Mouse (Mus musculus) splenic B cell, adult 2 months (primary cell): ENCODE data around the gene 1700030J22Rik.
A peak's percentile ranks its signal among the peaks of the same experiment; 100 is the strongest.

ENCODE experiments used
- DNase-seq: peaks from one replicate; pipeline ENCODE4 v3.0.0-alpha.2; 2011; ENCODE audit warnings: low read depth, low spot score
- H3K27me3 ChIP-seq: 2 replicates; pipeline ENCODE4 v1.6.1; 2012; ENCODE audit warnings: mild to moderate bottlenecking, low read length, moderate library complexity, mixed read lengths; ENCODE audit not compliant: control insufficient read depth, poor library complexity, insufficient read depth, severe bottlenecking
- H3K36me3 ChIP-seq: 2 replicates; pipeline ENCODE4 v1.6.1; 2012; ENCODE audit warnings: mild to moderate bottlenecking, low read length, moderate library complexity, mixed read lengths; ENCODE audit not compliant: control insufficient read depth, poor library complexity, insufficient read depth, severe bottlenecking

Gene 1700030J22Rik

GRCm38 (mm10) chr8:116980117-116980516 lies 1.4 kb upstream of the 1700030J22Rik start:
- DNase-seq, result peak; percentile 85
- Histone ChIP-seq H3K36me3 (no peaks in the 10 kb centered on the region), H3K27me3 (no peaks in the 10 kb centered on the region)

GRCm38 (mm10) chr8:116978052-116978451 lies 707 bp downstream of the 1700030J22Rik start:
- Histone ChIP-seq H3K27me3 (no peaks in the 10 kb centered on the region), H3K36me3 (no peaks in the 10 kb centered on the region)
- DNase-seq, result no peak

- H3K27me3 ChIP-seq, result no peaks in the 10 kb centered on the region
- DNase-seq, result no peak
- H3K36me3 ChIP-seq, result no peaks in the 10 kb centered on the region
Measured at GRCm38 (mm10) chr8:116975606-116976005, 3.2 kb downstream of the 1700030J22Rik start.

DNA sequence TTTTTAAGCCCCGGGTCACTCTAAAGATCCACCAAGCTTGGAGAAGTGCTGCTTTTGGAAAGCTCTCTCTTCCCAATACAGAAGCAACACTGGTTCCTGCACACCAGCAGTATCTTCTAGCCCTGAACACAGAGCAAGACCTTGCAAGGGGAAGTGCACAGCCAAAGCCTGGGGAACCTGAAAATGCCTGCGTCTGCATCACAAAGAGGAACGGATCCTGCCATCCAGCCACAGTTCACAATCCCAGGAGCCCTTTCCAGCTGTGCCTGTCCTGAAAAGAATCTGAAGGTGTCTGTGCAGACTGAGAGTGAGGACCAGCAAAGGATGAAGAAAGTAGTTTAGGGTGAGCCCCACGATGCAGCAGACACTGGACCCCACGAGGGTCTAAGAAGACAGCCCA lies 3.7 kb downstream of the 1700030J22Rik start:
- H3K36me3 ChIP-seq, result no peaks in the 10 kb centered on the region
- no peak for DNase-seq
- H3K27me3 ChIP-seq, result no peaks in the 10 kb centered on the region

- Histone ChIP-seq H3K27me3 (no peaks in the 10 kb centered on the region), H3K36me3 (no peaks in the 10 kb centered on the region)
- no peak for DNase-seq
Measured at GRCm38 (mm10) chr8:116969531-116969930, 9.2 kb downstream of the 1700030J22Rik start.

DNA sequence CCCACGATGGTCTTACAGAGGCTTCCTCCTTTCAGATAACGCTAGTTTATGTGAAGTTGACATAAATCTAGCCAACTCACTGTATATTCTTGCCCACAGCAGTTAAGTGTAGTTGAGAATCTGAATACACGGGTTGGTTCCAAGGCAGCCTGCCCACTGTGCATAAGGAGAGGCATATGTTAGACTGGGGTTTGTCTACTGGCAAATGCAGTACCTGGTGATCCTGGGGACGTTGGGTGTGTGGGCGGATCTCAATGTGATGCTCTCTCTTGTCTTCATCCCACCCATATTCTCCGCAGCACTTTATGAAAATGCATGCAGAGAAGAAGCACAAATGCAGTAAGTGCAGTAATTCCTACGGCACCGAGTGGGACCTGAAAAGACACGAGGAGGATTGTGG lies 24.3 kb downstream of the 1700030J22Rik start:
- peaks cover 23% of the 10 kb centered on the region for H3K36me3 ChIP-seq
- no peak for DNase-seq
- H3K27me3 ChIP-seq, result no peaks in the 10 kb centered on the region

DNA sequence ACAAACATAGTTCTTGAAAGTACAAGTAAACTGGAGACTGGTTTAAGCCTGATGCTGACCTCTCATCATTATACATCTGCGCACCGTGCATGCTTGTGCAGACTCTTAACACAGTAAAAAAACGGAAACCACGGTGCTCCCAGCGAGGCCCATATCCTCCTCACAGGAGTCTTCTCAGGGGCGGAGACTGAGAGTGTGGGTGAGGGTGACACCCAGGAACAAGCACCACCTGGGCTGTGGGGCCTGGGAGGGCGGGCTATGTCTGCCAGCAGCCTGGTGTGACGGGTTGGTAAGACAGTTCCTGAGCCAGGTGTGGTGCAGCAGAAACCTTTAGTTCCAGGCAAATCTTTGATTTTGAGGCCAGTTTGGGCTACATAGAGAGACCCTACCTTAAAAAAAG lies 26.3 kb downstream of the 1700030J22Rik start:
- peak; percentile 10 for DNase-seq
- Histone ChIP-seq H3K27me3 (no peaks in the 10 kb centered on the region), H3K36me3 (peaks cover 18% of the 10 kb centered on the region)

DNA sequence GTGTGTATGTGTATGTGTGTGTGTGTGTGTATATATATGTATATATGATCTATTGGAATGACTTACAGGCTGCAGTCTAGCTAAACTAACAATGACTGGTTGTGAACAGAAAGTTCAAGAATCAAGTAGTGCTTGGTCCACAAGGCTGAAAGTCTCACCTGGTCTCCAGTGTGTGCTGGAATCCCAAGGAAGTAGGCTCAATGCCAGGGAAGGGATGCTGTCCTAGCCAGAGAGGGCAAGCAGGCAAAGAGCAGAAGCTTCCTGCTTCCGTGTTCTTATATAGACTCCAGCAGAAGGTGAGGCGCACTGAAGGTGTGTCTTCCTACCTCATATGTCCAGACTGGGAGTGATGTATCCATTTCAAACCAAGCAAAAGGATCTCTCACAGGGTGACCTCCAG lies 27.0 kb downstream of the 1700030J22Rik start:
- Histone ChIP-seq H3K27me3 (no peaks in the 10 kb centered on the region), H3K36me3 (peaks cover 17% of the 10 kb centered on the region)
- no peak for DNase-seq

DNA sequence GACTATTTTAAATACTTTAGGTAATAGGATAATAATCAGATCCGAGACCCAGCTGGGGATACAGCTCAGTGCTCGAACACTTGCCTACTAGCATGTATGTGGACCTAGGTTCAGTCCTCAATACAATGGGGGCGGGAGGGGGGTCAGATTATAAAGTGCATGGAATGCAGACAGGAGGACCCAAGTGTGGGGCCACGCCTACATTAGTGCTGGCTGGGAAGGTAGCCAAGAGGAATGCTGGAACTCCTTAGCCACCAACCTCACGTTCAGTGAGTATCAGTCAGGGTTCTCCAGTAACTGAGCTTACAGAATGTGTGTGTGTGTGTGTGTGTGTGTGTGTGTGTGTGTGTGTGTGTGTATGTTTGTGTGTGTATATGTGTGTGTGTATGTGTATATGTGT lies 27.4 kb downstream of the 1700030J22Rik start:
- peaks cover 14% of the 10 kb centered on the region for H3K36me3 ChIP-seq
- H3K27me3 ChIP-seq, result no peaks in the 10 kb centered on the region
- DNase-seq, result no peak

DNA sequence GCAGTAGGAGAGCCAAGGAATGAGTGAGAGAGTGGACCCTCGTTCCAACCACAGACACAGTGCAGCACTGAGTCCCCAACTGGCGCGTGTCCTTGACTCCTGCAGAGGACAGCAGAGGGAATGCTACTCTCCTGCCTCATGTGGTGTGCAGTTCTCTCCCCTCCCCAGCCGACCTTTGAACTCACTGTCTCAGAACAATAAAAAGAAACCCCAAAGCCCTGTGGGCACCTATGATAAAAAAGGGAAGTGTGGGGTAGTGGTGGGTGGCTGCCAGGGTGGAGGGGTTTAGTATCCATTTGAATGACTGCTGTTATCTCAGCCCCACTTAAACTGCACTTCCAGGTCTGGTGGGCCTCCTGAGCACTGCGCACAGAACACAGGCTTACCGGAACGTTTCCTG lies 31.2 kb downstream of the 1700030J22Rik start:
- peak; percentile 26 for DNase-seq
- no peaks in the 10 kb centered on the region for H3K27me3 ChIP-seq
- no peaks in the 10 kb centered on the region for H3K36me3 ChIP-seq

- H3K27me3 ChIP-seq, result no peaks in the 10 kb centered on the region
- no peak for DNase-seq
- no peaks in the 10 kb centered on the region for H3K36me3 ChIP-seq
Measured at GRCm38 (mm10) chr8:116946851-116947250, 31.9 kb downstream of the 1700030J22Rik start.

DNA sequence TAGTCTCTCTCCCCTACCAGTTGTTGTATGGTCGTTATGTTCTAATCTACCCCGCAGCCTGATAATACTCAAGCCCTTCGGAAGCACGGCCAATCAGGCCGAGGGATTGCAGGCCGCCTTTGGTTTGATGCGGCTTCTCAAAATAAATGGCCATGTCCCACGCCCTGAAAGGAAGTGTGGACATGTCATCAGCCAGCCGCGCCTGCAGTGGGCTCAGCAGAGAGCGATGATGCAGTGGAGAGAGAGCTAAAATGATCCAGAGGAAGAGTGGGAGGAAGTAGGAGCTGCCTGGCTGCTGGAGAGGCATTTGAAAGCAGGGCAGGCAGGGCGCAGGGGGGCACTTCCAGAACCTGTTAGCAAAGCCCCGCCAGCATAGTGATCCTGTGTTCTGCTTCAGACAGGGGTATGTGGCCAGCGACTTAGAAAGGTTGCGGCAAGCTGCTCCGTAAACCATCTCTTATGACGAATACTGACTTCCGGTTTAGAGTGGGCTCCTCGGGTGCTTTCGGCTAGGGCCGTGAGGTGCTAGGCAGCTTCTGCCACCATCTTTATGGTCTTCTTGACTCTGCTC lies 32.4 kb downstream of the 1700030J22Rik start:
- H3K27me3 ChIP-seq, result no peaks in the 10 kb centered on the region
- H3K36me3 ChIP-seq, result no peaks in the 10 kb centered on the region
- peak; percentile 48 for DNase-seq

GRCm38 (mm10) chr8:116945169-116945910 lies 33.4 kb downstream of the 1700030J22Rik start:
- H3K27me3 ChIP-seq, result no peaks in the 10 kb centered on the region
- H3K36me3 ChIP-seq, result no peaks in the 10 kb centered on the region
- no peak for DNase-seq

DNA sequence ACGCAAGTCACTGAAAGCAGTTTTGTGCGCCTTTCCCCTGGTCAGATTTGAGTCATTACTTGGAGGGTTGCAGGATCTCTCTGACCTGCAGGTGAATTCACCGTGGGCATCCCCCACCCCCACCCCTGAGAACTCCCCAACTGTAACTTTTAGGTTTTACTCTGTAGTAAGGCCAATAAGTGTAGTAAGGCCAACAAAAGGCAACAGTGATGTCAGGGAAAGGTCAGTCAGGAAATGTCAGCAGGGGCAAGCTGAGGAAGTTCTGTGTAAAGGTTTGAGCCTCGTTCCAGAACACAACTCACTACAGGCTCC lies 34.4 kb downstream of the 1700030J22Rik start:
- no peaks in the 10 kb centered on the region for H3K27me3 ChIP-seq
- H3K36me3 ChIP-seq, result no peaks in the 10 kb centered on the region
- peak; percentile 26 for DNase-seq

DNA sequence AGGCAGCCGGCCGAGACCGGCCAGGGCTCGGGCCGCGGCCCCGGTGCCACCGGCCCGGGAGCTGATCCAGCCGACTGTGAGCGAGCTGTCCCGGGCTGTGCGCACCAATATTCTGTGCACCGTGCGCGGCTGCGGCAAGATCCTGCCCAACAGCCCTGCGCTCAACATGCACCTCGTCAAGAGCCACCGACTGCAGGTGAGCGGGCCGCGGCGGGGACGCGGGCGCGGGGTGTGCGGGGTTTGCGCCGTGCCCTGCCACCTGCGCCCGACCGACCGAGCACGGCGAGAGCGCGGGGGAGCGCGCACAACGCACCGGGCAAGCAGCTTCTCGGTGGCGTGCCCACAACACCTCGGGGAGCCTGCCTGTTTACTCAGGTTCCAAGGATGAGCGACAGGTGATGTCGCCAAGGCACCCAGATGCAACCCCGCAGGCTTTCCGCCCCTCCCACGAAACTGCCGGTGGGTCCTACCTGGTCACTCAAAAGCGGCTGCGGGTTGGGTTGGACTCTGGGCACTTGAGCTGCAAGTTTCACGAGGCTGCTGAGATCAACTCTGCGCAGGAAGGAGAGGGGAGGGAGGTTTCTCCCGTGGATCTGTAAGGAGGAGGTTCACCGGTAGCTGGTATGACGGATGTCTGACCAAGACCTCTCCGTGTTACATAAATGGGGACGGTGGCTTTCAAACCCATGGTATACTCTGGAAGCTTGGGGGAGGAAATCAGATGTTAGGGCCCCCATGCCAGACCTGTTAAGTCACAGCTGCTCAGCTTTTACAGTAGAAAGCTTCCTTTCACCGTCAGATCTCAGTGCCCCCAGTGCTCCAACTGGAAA lies 35.0 kb downstream of the 1700030J22Rik start:
- Histone ChIP-seq H3K27me3 (no peaks in the 10 kb centered on the region), H3K36me3 (no peaks in the 10 kb centered on the region)
- peak; percentile 29 for DNase-seq
